Mouse (Mus musculus) embryonic fibroblast, embryonic 13.5 days (primary cell): ENCODE data around the gene Asb4.

Experiments used
- CTCF ChIP-seq: IDR thresholded peaks from 2 replicates; pipeline ENCODE4 v1.5.1; 2011; ENCODE audit warnings: mild to moderate bottlenecking, control low read depth, low read length, moderate library complexity, borderline replicate concordance; ENCODE audit not compliant: insufficient read depth
- POLR2A ChIP-seq: IDR thresholded peaks from 2 replicates; pipeline ENCODE4 v1.6.1; 2011; ENCODE audit warnings: low read depth, mild to moderate bottlenecking, control low read depth, low read length, moderate library complexity

- TF ChIP-seq POLR2A, result no peak
- TF ChIP-seq CTCF, result peak; percentile 56; the same call in 1 of the 2 replicates
Observed at GRCm38 (mm10) chr6:5410697-5411391, 27.7 kb downstream of the Asb4 start.
